ENCODE assay signal across 8 mouse cellular contexts in genomic region chr17:68165171-68165825, GRCm38 (mm10).
A peak's percentile ranks its signal among the peaks of the same experiment; 100 is the strongest.
DNase-seq lines count a peak whose midpoint lies in the region; ATAC-seq lines count a peak whose summit lies in the region.

No protein-coding gene starts in this region.

- no peaks in the 10 kb centered on the region for H3K36me3 ChIP-seq in heart, embryonic 13.5 days

- peak overlapping the region; percentile 40 for H3K4me2 ChIP-seq in heart, embryonic 13.5 days

- intact Hi-C loops in left cerebral cortex, postnatal 4 days (cut with DNase I) = loop anchor here (5.0 to 10.0 kb wide), 3 partner anchors 150 to 293 kb away; no protein-coding TSS in a partner anchor

- H3K27me3 ChIP-seq in heart, embryonic 13.5 days (replicated peaks) = no peaks in the 10 kb centered on the region; the same call in 1 of the 2 replicates

- 22% methylated on average over 15 of the region's 15 CpGs for WGBS in heart, embryonic 13.5 days

- H3K9me3 ChIP-seq in heart, embryonic 13.5 days = no peaks in the 10 kb centered on the region

- H3K9ac ChIP-seq in heart, embryonic 13.5 days = no peak overlapping the region

- no peak overlapping the region for H3K4me3 ChIP-seq in heart, embryonic 13.5 days

- peak overlapping the region; percentile 72 for H3K27ac ChIP-seq in heart, embryonic 13.5 days (replicated peaks)

- H3K4me1 ChIP-seq in heart, embryonic 13.5 days = peaks cover 31% of the 10 kb centered on the region

- peak; percentile 21 for DNase-seq in kidney, postnatal 14 days
- DNase-seq in kidney, adult 11 months = no peak
- DNase-seq in adrenal gland, postnatal 14 days = peak; percentile 44
- DNase-seq in lung, postnatal 10 days = peak; percentile 65
- DNase-seq in left cerebral cortex, postnatal 4 days = no peak
- DNase-seq in layer of hippocampus, adult 8-10 months (ENCODE audit: low spot score in 2 of 2) = no peak
- DNase-seq in thymus, postnatal 0 days (ENCODE audit: low spot score) = no peak

- ATAC-seq in heart, embryonic 13.5 days (ENCODE audit: extremely low read depth, insufficient number of reproducible peaks, low FRiP score, low TSS enrichment) = peak; percentile 44; the same call in 1 of the 2 replicates

Comparison
In these comparisons a context has a peak if more than half of its experiments do, and no peak if none do; other contexts are left out.
1. DNase-seq: peak in kidney, postnatal 14 days (single experiment), adrenal gland, postnatal 14 days (single experiment) and lung, postnatal 10 days (single experiment); none in kidney, adult 11 months (single experiment), left cerebral cortex, postnatal 4 days (single experiment), layer of hippocampus, adult 8-10 months (0 of 2) and thymus, postnatal 0 days (single experiment).